Mouse (Mus musculus): ENCODE measurements around the gene Tmem39a.

Tmem39a gene

GRCm38 (mm10) chr16:38591506-38591905 is 33.0 kb downstream of the Tmem39a start:
- no peak for DNase-seq (ENCODE audit: inconsistent ontology term)

- no peak for DNase-seq (ENCODE audit: inconsistent ontology term)
These were observed 33.7 kb downstream of the Tmem39a start for GRCm38 (mm10) chr16:38592026-38592678.

- no peak for DNase-seq (ENCODE audit: inconsistent ontology term)
These were observed 34.4 kb downstream of the Tmem39a start for GRCm38 (mm10) chr16:38592946-38593345.

- DNase-seq (ENCODE audit: inconsistent ontology term) = no peak
These were observed 35.9 kb downstream of the Tmem39a start for GRCm38 (mm10) chr16:38594435-38594834.

- DNase-seq (ENCODE audit: inconsistent ontology term) = no peak
These were observed 37.6 kb downstream of the Tmem39a start for GRCm38 (mm10) chr16:38596099-38596498.

- no peak for DNase-seq (ENCODE audit: inconsistent ontology term)
These were observed 38.2 kb downstream of the Tmem39a start for GRCm38 (mm10) chr16:38596651-38597050.

GRCm38 (mm10) chr16:38598986-38599680 is 40.6 kb downstream of the Tmem39a start:
- no peak for DNase-seq (ENCODE audit: inconsistent ontology term)

GRCm38 (mm10) chr16:38602989-38603804 is 44.7 kb downstream of the Tmem39a start:
- DNase-seq (ENCODE audit: inconsistent ontology term) = peak; percentile 54

GRCm38 (mm10) chr16:38606509-38606908 is 48.0 kb downstream of the Tmem39a start:
- no peak for DNase-seq (ENCODE audit: inconsistent ontology term)

- DNase-seq (ENCODE audit: inconsistent ontology term) = no peak
These were observed 50.2 kb downstream of the Tmem39a start for GRCm38 (mm10) chr16:38608687-38609086.

GRCm38 (mm10) chr16:38609092-38609491 is 50.6 kb downstream of the Tmem39a start:
- no peak for DNase-seq (ENCODE audit: inconsistent ontology term)

- DNase-seq (ENCODE audit: inconsistent ontology term) = no peak
These were observed 54.1 kb downstream of the Tmem39a start for GRCm38 (mm10) chr16:38612646-38613045.

- DNase-seq (ENCODE audit: inconsistent ontology term) = no peak
These were observed 55.1 kb downstream of the Tmem39a start for GRCm38 (mm10) chr16:38613646-38614045.

GRCm38 (mm10) chr16:38617977-38618376 is 59.5 kb downstream of the Tmem39a start:
- no peak for DNase-seq (ENCODE audit: inconsistent ontology term)

GRCm38 (mm10) chr16:38619054-38619453 is 60.6 kb downstream of the Tmem39a start:
- DNase-seq (ENCODE audit: inconsistent ontology term) = peak; percentile 46

- DNase-seq (ENCODE audit: inconsistent ontology term) = no peak
These were observed 62.4 kb downstream of the Tmem39a start for GRCm38 (mm10) chr16:38620696-38621450.

GRCm38 (mm10) chr16:38622283-38622682 is 63.8 kb downstream of the Tmem39a start:
- no peak for DNase-seq (ENCODE audit: inconsistent ontology term)

GRCm38 (mm10) chr16:38624303-38624702 is 65.8 kb downstream of the Tmem39a start:
- no peak for DNase-seq (ENCODE audit: inconsistent ontology term)

GRCm38 (mm10) chr16:38625411-38625810 is 66.9 kb downstream of the Tmem39a start:
- DNase-seq (ENCODE audit: inconsistent ontology term) = no peak

GRCm38 (mm10) chr16:38625811-38626369 is 67.4 kb downstream of the Tmem39a start:
- DNase-seq (ENCODE audit: inconsistent ontology term) = no peak

GRCm38 (mm10) chr16:38632147-38632546 is 73.6 kb downstream of the Tmem39a start:
- DNase-seq (ENCODE audit: inconsistent ontology term) = peak; percentile 29

Data from Muller cell, postnatal 12 days (primary cell).